Mouse (Mus musculus) intestine, embryonic 14.5 days (tissue): ENCODE data around the gene Duxbl1. TPM values are rescaled to one million over a fixed set of nuclear protein-coding genes. Genes with fewer than 3 reads are reported as not detected.
A peak's percentile ranks its signal among the peaks of the same experiment; 100 is the strongest.
"Not testable (repeated sequence)": the region's sequence is repeated elsewhere in the genome, so short reads cannot be mapped to it uniquely, and the experiment has no call there.

Experiments used
- ATAC-seq: fragments of 200-750 bp; cut with Nextera tagmentation; replicated peaks from 2 replicates; pipeline ENCODE4 v1.8.0; 2017; ENCODE audit warnings: low read depth, moderate number of reproducible peaks, moderate TSS enrichment, moderate library complexity; ENCODE audit not compliant: low FRiP score, low TSS enrichment
- DNase-seq: peaks from one replicate; pipeline ENCODE4 v3.0.0-alpha.2; 2018; ENCODE audit warnings: low spot score
- H3K27ac ChIP-seq: fragments of 300-500 bp; sonication (generic); 2 replicates; pipeline ENCODE4 v1.5.1; 2014; ENCODE audit warnings: low read depth, mild to moderate bottlenecking, control low read depth
- H3K27me3 ChIP-seq: fragments of 300-500 bp; sonication (generic); replicated peaks from 2 replicates; pipeline ENCODE4 v1.6.1; 2014; ENCODE audit warnings: low read length, control low read depth; ENCODE audit not compliant: control insufficient read depth, insufficient read depth
- H3K36me3 ChIP-seq: fragments of 300-500 bp; sonication (generic); 2 replicates; pipeline ENCODE4 v1.6.1; 2014; ENCODE audit warnings: low read length, control low read depth; ENCODE audit not compliant: control insufficient read depth, insufficient read depth
- H3K4me1 ChIP-seq: fragments of 300-500 bp; sonication (generic); replicated peaks from 2 replicates; pipeline ENCODE4 v1.6.1; 2014; ENCODE audit warnings: low read length, control low read depth, mixed read lengths; ENCODE audit not compliant: control insufficient read depth, insufficient read depth
- H3K4me2 ChIP-seq: fragments of 300-500 bp; sonication (generic); 2 replicates; pipeline ENCODE4 v1.6.1; 2014; ENCODE audit warnings: low read length
- H3K4me3 ChIP-seq: fragments of 300-500 bp; sonication (generic); 2 replicates; pipeline ENCODE4 v1.5.1; 2014; ENCODE audit warnings: low read depth, low read length, control low read depth, mixed read lengths
- H3K9ac ChIP-seq: fragments of 300-500 bp; sonication (generic); 2 replicates; pipeline ENCODE4 v1.6.1; 2014; ENCODE audit warnings: mild to moderate bottlenecking, low read length
- H3K9me3 ChIP-seq: fragments of 300-500 bp; sonication (generic); 2 replicates; pipeline ENCODE4 v1.6.1; 2016; ENCODE audit warnings: low read length, control low read depth; ENCODE audit not compliant: control insufficient read depth
- WGBS: fragments of 180-500 bp; shearing (Covaris S2); extraction: QIAGEN DNeasy Blood & Tissue Kit; methylation state at CpG from one replicate; pipeline ENCODE4 v1.1.7; 2014; 5-methylcytosine and 5-hydroxymethylcytosine counted together
- polyA plus RNA-seq: library from polyadenylated mRNA; unstranded; fragments of >200 nt; fragmentation: Nextera tagmentation; extraction: Ambion mirVana; gene quantifications from 2 replicates; pipeline ENCODE4 v1.2.1, GENCODE M21; 2014

Duxbl1 gene
- 1.3 and 1.8 TPM in 2 replicates for polyA plus RNA-seq

GRCm38 (mm10) chr14:25978371-25979241 lies at the start of gene Duxbl1:
TSS of gene Duxbl1 (plus strand) at chr14:25978577.
- not testable (repeated sequence) for H3K36me3 ChIP-seq, H3K27me3 ChIP-seq, DNase-seq, H3K4me1 ChIP-seq, H3K4me3 ChIP-seq, H3K9me3 ChIP-seq
- peak; percentile 85 for ATAC-seq
- Histone ChIP-seq H3K9ac (0 out of 2 replicates have a peak within 1 kb of the TSS, but pooled peaks have one; percentile 30), H3K4me2 (peak within 1 kb of the TSS; percentile 34; the same call in 1 of the 2 replicates), H3K27ac (peak within 1 kb of the TSS; percentile 77; the same call in 1 of the 2 replicates)
- WGBS = no CpG with 5 or more reads among the region's 25 CpGs

DNA sequence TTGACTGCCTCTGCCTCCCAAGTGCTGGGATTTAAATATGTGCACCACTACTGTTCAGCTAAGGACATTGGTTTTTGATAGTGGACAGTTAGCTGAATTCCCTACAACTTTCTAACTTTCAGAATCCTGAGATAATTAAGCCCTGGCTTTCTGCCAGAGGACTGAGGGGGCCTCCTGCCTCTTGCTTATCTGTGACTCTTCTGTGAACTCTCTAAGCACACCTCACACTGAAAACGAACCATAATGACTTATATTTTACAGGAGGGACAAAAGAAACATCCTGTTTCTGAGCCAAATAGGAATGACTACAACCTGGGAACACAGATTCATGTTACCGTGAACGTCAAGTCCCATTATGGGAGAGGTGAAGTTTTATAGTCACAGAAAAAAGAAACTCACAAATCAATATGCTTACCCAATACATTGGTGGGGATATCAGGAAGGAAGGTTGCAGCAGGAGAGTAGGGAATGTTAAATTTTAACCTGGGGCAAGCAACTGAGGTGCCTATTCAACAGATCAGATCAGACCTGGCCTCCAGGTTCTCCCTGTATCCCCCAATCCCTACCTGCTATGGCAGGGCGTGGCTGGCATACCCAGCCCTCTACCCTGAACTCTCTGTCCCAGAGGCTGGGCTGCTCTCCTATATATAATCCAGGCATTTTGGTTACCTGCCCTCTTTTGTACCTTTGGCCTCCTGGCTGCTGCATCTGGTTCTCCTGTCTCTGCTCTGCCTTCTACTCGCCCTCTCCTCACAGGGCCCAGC lies 41.3 kb upstream of the Duxbl1 start:
- H3K9ac ChIP-seq, H3K27me3 ChIP-seq, H3K4me3 ChIP-seq, H3K9me3 ChIP-seq, H3K27ac ChIP-seq, H3K36me3 ChIP-seq, H3K4me1 ChIP-seq, H3K4me2 ChIP-seq, DNase-seq: not testable (repeated sequence)
- ATAC-seq = peak; percentile 95
- WGBS = no CpG with 5 or more reads among the region's 5 CpGs

DNA sequence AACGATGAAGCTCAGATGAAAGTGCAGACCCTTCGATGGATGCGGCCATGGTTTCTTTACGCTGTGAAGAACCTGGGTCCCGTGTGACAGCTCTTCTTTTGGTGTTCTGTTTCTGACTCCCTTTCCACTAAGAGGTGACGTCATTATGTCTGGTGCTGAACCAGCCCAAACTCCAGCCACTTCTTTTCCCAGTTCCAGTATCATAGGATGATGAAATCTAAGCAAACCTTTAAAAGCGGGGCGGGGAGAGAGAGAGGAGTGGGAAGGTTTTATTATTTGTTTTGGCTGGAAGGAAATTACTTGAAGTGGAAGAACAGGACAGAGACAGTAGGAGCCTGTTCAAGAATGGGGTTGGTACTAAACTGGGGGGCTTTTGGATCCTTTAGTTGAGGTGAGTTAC lies 40.4 kb upstream of the Duxbl1 start, which contains the start of gene Cphx1:
Gene Cphx1 (plus strand): TSS at position 301 of the 400 bp plus-strand sequence.
- not testable (repeated sequence) for H3K27me3 ChIP-seq

GRCm38 (mm10) chr14:25957861-25958260 lies 20.5 kb upstream of the Duxbl1 start:
- not testable (repeated sequence) for DNase-seq, ATAC-seq, H3K4me2 ChIP-seq, H3K27ac ChIP-seq, H3K9me3 ChIP-seq, H3K36me3 ChIP-seq, H3K4me3 ChIP-seq, H3K4me1 ChIP-seq, H3K27me3 ChIP-seq, H3K9ac ChIP-seq
- WGBS = no CpG with 5 or more reads among the region's 3 CpGs

More for the DNA sequence above, 40.4 kb upstream of the Duxbl1 start, which contains the start of gene Cphx1:
- not testable (repeated sequence) for H3K36me3 ChIP-seq, DNase-seq, H3K9me3 ChIP-seq, H3K4me2 ChIP-seq, H3K9ac ChIP-seq, H3K27ac ChIP-seq, H3K4me3 ChIP-seq, H3K4me1 ChIP-seq, ATAC-seq
- no CpG with 5 or more reads among the region's 8 CpGs for WGBS

DNA sequence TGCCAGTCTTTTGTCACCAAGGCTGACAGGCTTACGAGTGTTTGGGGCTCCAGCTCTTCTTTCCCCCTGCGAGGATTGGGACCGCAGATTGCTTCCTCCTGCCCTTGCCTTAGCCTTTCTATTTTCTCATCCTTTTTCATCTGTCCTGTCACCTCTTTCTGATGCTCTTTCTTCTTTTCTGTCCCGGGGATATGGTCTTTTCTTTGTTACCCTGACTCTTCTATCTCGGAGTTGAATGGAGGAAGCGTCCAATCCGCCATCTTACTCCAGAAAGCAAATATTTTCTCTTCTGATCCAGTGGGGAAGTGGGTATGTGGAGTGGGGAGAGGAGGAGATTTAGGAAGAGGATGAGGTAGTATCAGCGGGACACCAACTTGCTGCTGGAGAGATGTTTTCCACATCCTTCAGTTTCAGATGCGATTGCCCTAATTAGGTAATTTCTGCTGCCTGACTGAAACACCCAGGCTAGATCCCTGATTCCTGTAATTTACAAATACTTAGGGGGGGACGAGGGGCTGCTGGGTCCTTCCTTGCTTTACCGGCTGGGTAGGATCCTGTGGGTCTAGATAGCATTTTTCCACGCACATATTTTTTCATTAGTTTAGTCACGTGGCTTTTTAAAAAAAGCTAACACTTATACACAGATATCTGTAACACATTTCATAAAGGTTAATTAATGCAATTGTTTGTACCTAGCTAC lies 1.0 kb downstream of the Duxbl1 start:
- Histone ChIP-seq H3K4me2 (peak overlapping the region; percentile 34; the same call in 1 of the 2 replicates), H3K9ac (0 out of 2 replicates have a peak overlapping the region, but pooled peaks have one; percentile 30), H3K27ac (peak overlapping the region; percentile 77; the same call in 1 of the 2 replicates)
- ATAC-seq (peak; percentile 14; the same call in 1 of the 2 replicates), DNase-seq (peak; percentile 50)
- not testable (repeated sequence) for H3K4me1 ChIP-seq, H3K27me3 ChIP-seq, H3K9me3 ChIP-seq, H3K36me3 ChIP-seq, H3K4me3 ChIP-seq
- WGBS = 0% methylated on average over 5 of the region's 13 CpGs

DNA sequence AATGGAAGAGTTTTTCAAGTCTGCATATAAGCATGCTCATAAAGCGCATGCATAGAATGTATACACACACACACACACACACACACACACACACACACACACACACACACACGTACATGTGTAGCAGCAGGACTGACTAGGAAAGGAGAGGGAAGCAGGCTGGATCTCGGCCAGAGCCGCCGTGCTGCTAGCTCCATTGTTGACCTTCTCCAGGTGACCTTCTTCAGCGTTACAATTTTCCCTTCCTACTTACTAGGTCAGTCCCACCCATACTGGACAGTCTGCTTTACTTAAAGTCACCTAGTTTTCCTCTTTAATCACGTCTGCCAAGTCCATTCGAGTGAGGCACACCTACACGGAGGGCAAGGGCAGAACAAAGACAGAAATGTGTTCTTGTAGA lies 3.5 kb downstream of the Duxbl1 start:
- not testable (repeated sequence) for H3K9ac ChIP-seq, H3K36me3 ChIP-seq, H3K27me3 ChIP-seq, ATAC-seq, H3K4me1 ChIP-seq, H3K9me3 ChIP-seq, H3K4me2 ChIP-seq, H3K4me3 ChIP-seq, H3K27ac ChIP-seq
- DNase-seq = peak; percentile 42
- WGBS = 49% methylated on average over 5 of the region's 9 CpGs

GRCm38 (mm10) chr14:26007462-26007861 lies 29.1 kb downstream of the Duxbl1 start:
- H3K4me1 ChIP-seq, ATAC-seq: not testable (repeated sequence)
- no CpG with 5 or more reads among the region's 2 CpGs for WGBS

GRCm38 (mm10) chr14:26016414-26016813 lies 38.0 kb downstream of the Duxbl1 start:
- not testable (repeated sequence) for H3K4me1 ChIP-seq, H3K9me3 ChIP-seq, ATAC-seq, H3K36me3 ChIP-seq, H3K9ac ChIP-seq, DNase-seq, H3K27ac ChIP-seq, H3K27me3 ChIP-seq, H3K4me3 ChIP-seq, H3K4me2 ChIP-seq
- WGBS = no CpG with 5 or more reads among the region's 7 CpGs

More at GRCm38 (mm10) chr14:26007462-26007861, 29.1 kb downstream of the Duxbl1 start:
- not testable (repeated sequence) for DNase-seq, H3K36me3 ChIP-seq, H3K9me3 ChIP-seq, H3K27ac ChIP-seq, H3K9ac ChIP-seq, H3K4me2 ChIP-seq, H3K27me3 ChIP-seq, H3K4me3 ChIP-seq
